Mouse (Mus musculus): ENCODE results near the gene Dpf3.

DNA sequence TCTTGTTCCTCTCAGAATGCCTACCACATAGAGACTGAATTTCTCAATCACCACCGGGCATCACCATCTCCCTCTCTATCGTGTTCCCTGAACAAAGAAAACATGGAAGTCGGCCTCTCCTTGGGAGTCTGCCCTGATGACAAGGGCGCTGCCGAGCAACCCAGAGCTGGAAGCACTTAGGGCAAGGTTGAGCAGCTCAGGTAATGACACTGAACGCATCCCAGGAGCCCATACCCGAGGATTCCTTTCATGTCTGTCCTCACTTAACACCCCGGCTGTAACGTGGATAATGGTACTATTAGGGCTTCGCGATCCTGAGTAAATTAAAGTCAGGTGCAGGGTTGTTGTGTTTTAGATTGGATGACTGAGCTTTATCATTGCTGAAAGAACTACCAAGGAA, 176.9 kb downstream of the Dpf3 start:
- TF ChIP-seq POLR2A (IDR thresholded peaks at IDR 0.05; ENCODE audit: borderline replicate concordance, control insufficient read depth, low read depth, low read length) = no peak
- TF ChIP-seq CTCF (IDR thresholded peaks at IDR 0.05; ENCODE audit: control insufficient read depth, insufficient read depth, low read length) = no peak

Data from bone marrow, adult 2 months (tissue).